Mouse (Mus musculus): ENCODE measurements around the gene Cd19. TPM values are rescaled to one million over a fixed set of nuclear protein-coding genes. Genes with fewer than 3 reads are reported as not detected.

Gene Cd19
- polyA plus RNA-seq (2014; fragmentation: Illumina TruSeq; extraction: RNeasy Lipid Tissue Mini Kit (QIAGEN cat#74804); ENCODE audit: low read depth, low replicate concordance) = 0.26 TPM

GRCm38 (mm10) chr7:126414725-126415124, at the start of gene Cd19:
Cd19 (minus strand) TSS chr7:126414889.

GRCm38 (mm10) chr7:126463004-126463403, 48.3 kb upstream of the Cd19 start, which contains the start of gene Atp2a1:
Atp2a1 (minus strand) TSS chr7:126463108.

GRCm38 (mm10) chr7:126428631-126429502, 14.2 kb upstream of the Cd19 start, which contains the start of gene Rabep2:
Rabep2 (plus strand) TSS chr7:126428759.

DNA sequence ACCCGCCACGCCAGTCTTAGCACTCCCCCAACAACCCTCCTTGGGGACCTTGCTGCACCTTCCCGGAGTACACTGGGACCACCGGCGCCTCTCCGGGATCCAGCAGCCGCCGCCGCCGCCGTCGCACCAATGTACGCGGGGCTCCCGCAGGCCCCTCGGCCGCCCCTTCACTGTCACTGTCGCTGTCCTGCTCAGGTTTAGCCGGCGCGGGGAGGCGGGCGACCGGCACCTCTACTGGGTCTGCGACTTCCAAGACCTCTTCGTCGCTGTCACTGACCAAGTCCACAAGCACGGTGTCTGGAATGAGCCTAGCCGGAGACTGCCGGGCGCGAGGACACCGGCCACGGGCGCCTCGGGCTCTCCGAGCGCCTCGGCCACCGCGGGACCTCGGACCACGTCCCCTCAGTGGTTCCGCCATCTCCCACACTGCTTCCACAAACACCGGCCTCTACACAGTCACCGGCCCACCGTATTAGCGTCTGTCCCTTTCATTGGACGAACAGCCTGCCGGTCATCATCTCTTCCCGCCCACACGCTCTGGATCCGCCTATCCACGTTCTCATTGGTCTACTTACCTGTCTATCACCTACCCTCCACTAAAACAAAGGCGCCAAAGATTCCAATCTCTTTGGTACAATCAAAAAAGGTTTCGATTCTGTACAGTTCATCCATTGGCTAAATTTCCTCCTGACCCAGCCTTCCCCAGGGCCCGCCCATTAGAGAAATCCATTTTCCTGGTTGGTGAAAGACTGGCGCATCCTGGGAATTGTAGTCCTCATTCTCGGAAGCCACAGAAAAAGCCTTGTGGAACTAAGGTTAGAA, 18.2 kb downstream of the Cd19 start, which contains the start of gene Nfatc2ip:
TSS of gene Nfatc2ip (minus strand) at position 440 of the 822 bp plus-strand sequence.

DNA sequence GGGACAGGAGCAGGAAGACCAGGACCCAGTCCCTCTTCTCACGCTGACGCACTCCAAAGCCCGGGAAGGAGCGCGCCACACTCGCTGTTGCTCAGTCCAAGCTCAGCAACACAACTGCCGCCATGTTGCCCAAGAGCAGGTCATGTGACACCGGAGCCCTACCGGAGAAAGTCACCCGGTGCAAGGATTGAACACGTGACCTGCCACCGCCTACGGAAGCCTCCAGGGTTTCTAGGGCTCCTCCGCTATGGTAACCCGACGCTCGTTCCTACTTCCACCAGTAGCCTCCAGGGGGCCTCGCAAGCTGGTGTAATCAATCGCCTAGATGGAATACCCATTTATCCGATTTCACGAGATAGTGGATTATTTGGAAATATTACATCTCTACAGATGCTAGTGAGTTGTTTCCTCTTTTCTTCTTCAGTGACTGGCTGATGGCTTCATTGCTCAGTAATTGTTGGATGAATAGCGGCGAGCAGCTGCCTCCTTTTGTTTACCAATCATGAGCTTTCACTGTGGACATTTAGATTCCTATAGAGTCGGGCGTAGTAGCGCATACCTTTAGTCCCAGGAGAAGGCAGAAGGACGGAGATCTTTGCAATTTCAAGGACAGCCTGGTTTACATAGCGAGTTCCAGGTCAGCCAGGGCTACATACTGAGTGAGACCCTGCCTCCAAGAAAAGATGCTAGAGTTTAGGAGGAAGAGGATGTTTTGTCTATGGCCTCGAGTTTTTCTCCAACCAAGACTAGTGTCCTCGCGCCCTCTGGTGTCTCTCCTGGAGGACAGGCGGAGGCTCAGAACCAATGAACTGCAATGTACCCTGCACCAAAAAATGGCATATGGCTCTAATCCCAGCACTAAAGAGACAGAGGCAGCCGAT, 37.2 kb downstream of the Cd19 start, which contains the start of gene Spns1:
TSS of gene Spns1 (minus strand) at position 173 of the 881 bp plus-strand sequence.

DNA sequence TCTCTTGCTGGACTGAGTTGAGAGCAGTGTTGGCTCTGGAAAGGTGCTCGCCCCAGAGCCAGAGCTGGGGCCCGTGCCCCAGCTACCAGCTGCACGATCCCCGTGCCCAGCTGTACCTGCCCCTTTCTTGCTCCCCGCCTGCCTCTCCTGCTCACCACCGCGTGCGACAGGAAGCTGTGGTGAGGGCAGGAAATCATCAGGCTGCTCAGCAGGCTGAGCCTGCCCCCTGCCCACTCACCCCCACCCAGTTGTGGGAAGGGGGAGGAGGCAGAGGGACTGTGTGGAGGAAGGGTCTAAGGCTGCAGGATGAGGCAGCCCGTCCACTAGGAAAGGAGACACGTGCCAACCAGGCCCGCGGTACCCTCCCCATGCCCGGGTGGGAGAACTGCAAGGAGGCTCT, 45.3 kb downstream of the Cd19 start, which contains the start of gene Lat:
TSS of gene Lat (minus strand) at position 178 of the 400 bp plus-strand sequence.

Other genes with a start within 250 kb of the Cd19 start
- 8.7 TPM for gene Xpo6, start 214.4 kb downstream of the Cd19 start, polyA plus RNA-seq (2014; fragmentation: Illumina TruSeq; extraction: RNeasy Lipid Tissue Mini Kit (QIAGEN cat#74804); ENCODE audit: low read depth, low replicate concordance)
- gene Sbk1, start 142.3 kb downstream of the Cd19 start, polyA plus RNA-seq (2014; fragmentation: Illumina TruSeq; extraction: RNeasy Lipid Tissue Mini Kit (QIAGEN cat#74804); ENCODE audit: low read depth, low replicate concordance) = 4.1 TPM
- gene Lat, start 45.3 kb downstream of the Cd19 start, polyA plus RNA-seq (2014; fragmentation: Illumina TruSeq; extraction: RNeasy Lipid Tissue Mini Kit (QIAGEN cat#74804); ENCODE audit: low read depth, low replicate concordance) = 0.37 TPM
- gene Spns1, start 37.4 kb downstream of the Cd19 start, polyA plus RNA-seq (2014; fragmentation: Illumina TruSeq; extraction: RNeasy Lipid Tissue Mini Kit (QIAGEN cat#74804); ENCODE audit: low read depth, low replicate concordance) = 1.8 TPM
- 2.7 TPM for gene Nfatc2ip, start 18.2 kb downstream of the Cd19 start, polyA plus RNA-seq (2014; fragmentation: Illumina TruSeq; extraction: RNeasy Lipid Tissue Mini Kit (QIAGEN cat#74804); ENCODE audit: low read depth, low replicate concordance)
- 1.0 TPM for gene Rabep2, start 13.9 kb upstream of the Cd19 start, polyA plus RNA-seq (2014; fragmentation: Illumina TruSeq; extraction: RNeasy Lipid Tissue Mini Kit (QIAGEN cat#74804); ENCODE audit: low read depth, low replicate concordance)
- 0.11 TPM for gene Atp2a1, start 48.2 kb upstream of the Cd19 start, polyA plus RNA-seq (2014; fragmentation: Illumina TruSeq; extraction: RNeasy Lipid Tissue Mini Kit (QIAGEN cat#74804); ENCODE audit: low read depth, low replicate concordance)
- gene Sh2b1, start 60.5 kb upstream of the Cd19 start, polyA plus RNA-seq (2014; fragmentation: Illumina TruSeq; extraction: RNeasy Lipid Tissue Mini Kit (QIAGEN cat#74804); ENCODE audit: low read depth, low replicate concordance) = 3.6 TPM
- 10.8 TPM for gene Tufm, start 72.5 kb upstream of the Cd19 start, polyA plus RNA-seq (2014; fragmentation: Illumina TruSeq; extraction: RNeasy Lipid Tissue Mini Kit (QIAGEN cat#74804); ENCODE audit: low read depth, low replicate concordance)
- gene Atxn2l, start 88.5 kb upstream of the Cd19 start, polyA plus RNA-seq (2014; fragmentation: Illumina TruSeq; extraction: RNeasy Lipid Tissue Mini Kit (QIAGEN cat#74804); ENCODE audit: low read depth, low replicate concordance) = 13.8 TPM
- 71.2 TPM for gene Eif3c, start 151.5 kb upstream of the Cd19 start, polyA plus RNA-seq (2014; fragmentation: Illumina TruSeq; extraction: RNeasy Lipid Tissue Mini Kit (QIAGEN cat#74804); ENCODE audit: low read depth, low replicate concordance)
- 0.24 TPM for gene Apobr, start 170.1 kb upstream of the Cd19 start, polyA plus RNA-seq (2014; fragmentation: Illumina TruSeq; extraction: RNeasy Lipid Tissue Mini Kit (QIAGEN cat#74804); ENCODE audit: low read depth, low replicate concordance)
- 1.3 TPM for gene Cln3, start 170.9 kb upstream of the Cd19 start, polyA plus RNA-seq (2014; fragmentation: Illumina TruSeq; extraction: RNeasy Lipid Tissue Mini Kit (QIAGEN cat#74804); ENCODE audit: low read depth, low replicate concordance)
- gene Il27, start 180.1 kb upstream of the Cd19 start, polyA plus RNA-seq (2014; fragmentation: Illumina TruSeq; extraction: RNeasy Lipid Tissue Mini Kit (QIAGEN cat#74804); ENCODE audit: low read depth, low replicate concordance) = not detected
- gene Nupr1, start 216.0 kb upstream of the Cd19 start, polyA plus RNA-seq (2014; fragmentation: Illumina TruSeq; extraction: RNeasy Lipid Tissue Mini Kit (QIAGEN cat#74804); ENCODE audit: low read depth, low replicate concordance) = not detected
- gene Sgf29, start 234.4 kb upstream of the Cd19 start, polyA plus RNA-seq (2014; fragmentation: Illumina TruSeq; extraction: RNeasy Lipid Tissue Mini Kit (QIAGEN cat#74804); ENCODE audit: low read depth, low replicate concordance) = 4.4 TPM

Measured in liver, adult 10 weeks (tissue).